Mouse (Mus musculus) lung, embryonic 14.5 days (tissue): ENCODE results near the gene Dcaf15. TPM values are rescaled to one million over a fixed set of nuclear protein-coding genes. Genes with fewer than 3 reads are reported as not detected.

Experiments
- ATAC-seq: fragments of 200-750 bp; cut with Nextera tagmentation; 2 replicates; pipeline ENCODE4 v1.8.0; 2017; ENCODE audit warnings: mild to moderate bottlenecking, moderate TSS enrichment, moderate library complexity; ENCODE audit not compliant: insufficient read depth
- DNase-seq: peaks from one replicate; pipeline ENCODE4 v3.0.0-alpha.2; 2015
- H3K27ac ChIP-seq: fragments of 300-500 bp; sonication (generic); 2 replicates; pipeline ENCODE4 v1.5.1; 2014; ENCODE audit warnings: low read depth, mild to moderate bottlenecking, moderate library complexity
- H3K27me3 ChIP-seq: fragments of 300-500 bp; sonication (generic); 2 replicates; pipeline ENCODE4 v1.6.1; 2014; ENCODE audit warnings: low read length, control low read depth; ENCODE audit not compliant: insufficient read depth
- H3K36me3 ChIP-seq: fragments of 300-500 bp; sonication (generic); 2 replicates; pipeline ENCODE4 v1.6.1; 2014; ENCODE audit warnings: control low read depth; ENCODE audit not compliant: insufficient read depth
- H3K4me1 ChIP-seq: fragments of 300-500 bp; sonication (generic); 2 replicates; pipeline ENCODE4 v1.6.1; 2014; ENCODE audit warnings: antibody characterized with exemption, control low read depth; ENCODE audit not compliant: insufficient read depth
- H3K4me2 ChIP-seq: fragments of 300-500 bp; sonication (generic); 2 replicates; pipeline ENCODE4 v1.6.1; 2014; ENCODE audit warnings: mild to moderate bottlenecking
- H3K4me3 ChIP-seq: fragments of 300-500 bp; sonication (generic); 2 replicates; pipeline ENCODE4 v1.5.1; 2014; ENCODE audit warnings: low read depth, low read length
- H3K9ac ChIP-seq: fragments of 300-500 bp; sonication (generic); 2 replicates; pipeline ENCODE4 v1.6.1; 2014
- H3K9me3 ChIP-seq: fragments of 300-500 bp; sonication (generic); 2 replicates; pipeline ENCODE4 v1.6.1; 2016; ENCODE audit warnings: low read depth, low read length, control low read depth
- CTCF ChIP-seq: IDR thresholded peaks from 2 replicates; pipeline ENCODE4 v1.5.1; 2016; ENCODE audit warnings: antibody characterized with exemption, low read depth
- WGBS: fragments of 180-500 bp; shearing (Covaris S2); extraction: QIAGEN DNeasy Blood & Tissue Kit; methylation state at CpG from one replicate; pipeline ENCODE4 v1.1.7; 2014; 5-methylcytosine and 5-hydroxymethylcytosine counted together
- polyA plus RNA-seq: library from polyadenylated mRNA; unstranded; fragments of >200 nt; fragmentation: Nextera tagmentation; extraction: Ambion mirVana; gene quantifications from 2 replicates; pipeline ENCODE4 v1.2.1, GENCODE M21; 2014

Dcaf15 gene
- polyA plus RNA-seq, 1 experiment from 2014 or later: 9.5 TPM

GRCm38 (mm10) chr8:84125656-84126055, 21.1 kb upstream of the Dcaf15 start, which contains the start of gene Podnl1:
Gene Podnl1, plus strand, starts transcription at chr8:84125989.
- Histone ChIP-seq H3K27me3 (no peaks in the 10 kb centered on the region), H3K4me3 (no peak within 1 kb of the TSS), H3K36me3 (no peaks in the 10 kb centered on the region), H3K9ac (peak within 1 kb of the TSS; percentile 17; the same call in 1 of the 2 replicates), H3K4me2 (no peak within 1 kb of the TSS), H3K9me3 (no peaks in the 10 kb centered on the region), H3K27ac (no peak within 1 kb of the TSS), H3K4me1 (0 out of 2 replicates have a peak, but pooled peaks cover 4% of the 10 kb centered on the region)
- 22% methylated on average over 9 of the region's 9 CpGs for WGBS
- no peak for TF ChIP-seq CTCF
- ATAC-seq (peak; percentile 55), DNase-seq (peak; percentile 34)

DNA sequence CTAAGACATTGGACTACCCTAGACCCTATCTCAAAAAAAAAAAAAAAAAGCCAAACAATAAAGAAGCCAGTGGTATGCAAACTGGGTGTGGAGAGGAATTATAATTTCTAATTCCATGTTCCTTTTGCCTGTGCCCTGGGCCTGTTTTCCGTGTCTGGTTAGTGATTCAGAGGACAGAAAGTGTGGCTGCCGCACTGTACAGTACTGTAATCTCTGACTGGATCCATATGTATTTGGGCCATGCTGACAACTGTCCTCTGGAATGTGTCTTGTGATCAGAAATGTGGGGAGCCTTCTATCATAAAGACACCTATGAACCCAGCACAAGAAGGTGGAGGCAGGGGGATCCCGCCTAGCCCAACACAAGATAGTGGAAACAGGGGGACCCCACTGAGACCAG, 17.6 kb upstream of the Dcaf15 start:
- Histone ChIP-seq H3K4me3 (no peak overlapping the region), H3K4me1 (no peaks in the 10 kb centered on the region), H3K27me3 (no peaks in the 10 kb centered on the region), H3K9me3 (no peaks in the 10 kb centered on the region), H3K27ac (no peak overlapping the region), H3K36me3 (no peaks in the 10 kb centered on the region), H3K9ac (no peak overlapping the region), H3K4me2 (no peak overlapping the region)
- no peak for TF ChIP-seq CTCF
- DNase-seq: no peak
- ATAC-seq: no peak
- 70% methylated on average over 3 of the region's 3 CpGs for WGBS

DNA sequence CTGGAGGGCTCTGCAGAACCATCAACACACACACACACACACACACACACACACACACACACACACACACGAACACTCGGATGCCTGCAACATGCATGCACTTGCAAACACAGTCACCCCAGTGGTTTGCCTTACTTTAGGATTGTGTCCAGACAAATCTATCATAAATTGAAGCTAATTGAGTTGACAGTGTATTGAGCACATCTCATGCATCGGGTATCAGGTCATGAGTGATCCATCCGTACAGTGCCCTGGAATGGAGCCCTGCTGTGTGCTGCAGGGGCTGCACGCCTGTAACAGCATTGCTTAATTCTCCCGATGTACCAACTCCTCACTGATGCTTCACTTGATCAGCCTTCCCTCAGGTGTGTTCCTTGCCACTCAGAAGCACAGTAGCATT, 11.1 kb upstream of the Dcaf15 start:
- Histone ChIP-seq H3K9me3 (no peaks in the 10 kb centered on the region), H3K4me3 (no peak overlapping the region), H3K4me1 (no peaks in the 10 kb centered on the region), H3K36me3 (no peaks in the 10 kb centered on the region), H3K4me2 (no peak overlapping the region), H3K27me3 (no peaks in the 10 kb centered on the region), H3K27ac (no peak overlapping the region), H3K9ac (no peak overlapping the region)
- DNase-seq: no peak
- 75% methylated on average over 6 of the region's 6 CpGs for WGBS
- no peak for ATAC-seq
- no peak for TF ChIP-seq CTCF

DNA sequence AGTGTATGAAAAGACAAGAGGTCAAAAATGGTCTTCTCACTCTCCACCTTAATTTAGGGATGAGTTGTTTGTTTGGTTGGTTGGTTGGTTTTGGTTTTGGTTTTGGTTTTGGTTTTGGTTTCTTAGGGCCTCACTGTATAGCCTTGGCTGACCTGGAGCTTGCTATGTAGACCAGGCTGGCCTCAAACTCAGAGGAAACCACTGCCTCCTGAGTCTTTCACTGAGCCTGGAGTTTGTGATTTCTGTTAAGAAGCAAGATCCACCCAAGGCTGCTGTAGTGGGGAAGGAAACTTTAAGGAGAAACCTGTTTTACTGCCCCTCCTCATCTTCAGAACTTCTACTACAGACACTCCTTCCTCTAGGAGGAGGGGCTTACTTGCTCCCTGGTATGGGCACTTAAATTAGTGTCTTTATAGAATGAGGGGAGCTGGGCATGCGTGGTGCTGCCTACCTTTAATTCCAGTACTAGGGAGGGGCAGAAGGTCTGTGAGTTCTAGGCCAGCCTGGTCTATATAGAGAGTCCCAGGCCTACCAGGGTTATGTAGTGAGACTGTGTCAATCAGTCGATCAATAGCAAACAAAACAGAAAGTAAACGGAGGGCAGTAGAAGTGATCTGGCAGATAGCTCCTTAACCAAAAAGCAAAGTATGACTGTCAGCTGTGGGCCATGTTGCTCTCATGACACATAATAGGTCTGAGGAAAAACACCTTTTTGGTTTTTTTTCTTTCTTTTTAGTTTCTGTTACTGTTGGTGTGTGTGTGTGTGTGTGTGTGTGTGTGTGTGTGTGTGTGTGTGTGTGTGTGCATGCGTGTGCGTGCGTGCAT, 1.9 kb upstream of the Dcaf15 start:
- no peak for TF ChIP-seq CTCF

GRCm38 (mm10) chr8:84105676-84106075, 1.1 kb upstream of the Dcaf15 start:
- Histone ChIP-seq H3K4me3 (no peak overlapping the region), H3K9me3 (no peaks in the 10 kb centered on the region), H3K4me1 (peaks cover 7% of the 10 kb centered on the region), H3K36me3 (peaks cover 21% of the 10 kb centered on the region), H3K4me2 (no peak overlapping the region), H3K27me3 (no peaks in the 10 kb centered on the region), H3K9ac (no peak overlapping the region), H3K27ac (no peak overlapping the region)
- DNase-seq (no peak), ATAC-seq (no peak)
- WGBS: 86% methylated on average over 2 of the region's 2 CpGs
- TF ChIP-seq CTCF: no peak

More for the DNA sequence above, 1.9 kb upstream of the Dcaf15 start:
- H3K36me3 ChIP-seq: peaks cover 15% of the 10 kb centered on the region
- no peak overlapping the region for H3K9ac ChIP-seq
- DNase-seq (no peak), ATAC-seq (no peak)
- no peaks in the 10 kb centered on the region for H3K27me3 ChIP-seq
- no peak overlapping the region for H3K27ac ChIP-seq
- no peak overlapping the region for H3K4me2 ChIP-seq
- peaks cover 7% of the 10 kb centered on the region for H3K4me1 ChIP-seq
- no peaks in the 10 kb centered on the region for H3K9me3 ChIP-seq
- no peak overlapping the region for H3K4me3 ChIP-seq
- WGBS: 88% methylated on average over 6 of the region's 6 CpGs

DNA sequence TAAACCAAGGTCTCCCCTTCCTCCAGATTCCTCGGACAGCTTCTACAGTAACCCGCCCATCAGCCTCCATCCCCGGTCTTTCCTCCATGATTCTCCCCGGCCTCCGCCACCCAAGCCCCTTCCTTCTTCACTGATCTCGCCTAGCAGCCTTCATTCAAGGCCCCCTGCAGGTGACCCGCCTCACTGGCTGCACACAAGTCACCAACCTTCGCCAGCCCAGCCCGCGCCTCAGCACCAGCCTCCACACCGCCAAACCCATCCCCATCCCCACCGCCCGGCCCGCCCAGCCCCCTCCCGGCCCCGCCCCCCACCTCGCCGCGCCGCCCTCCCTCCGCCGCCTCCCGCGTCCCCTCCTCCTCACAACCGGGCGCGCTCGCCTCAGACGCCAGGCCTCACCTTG, 347 bp downstream of the Dcaf15 start:
- WGBS: 2% methylated on average over 26 of the region's 29 CpGs
- TF ChIP-seq CTCF: peak; percentile 52
- Histone ChIP-seq H3K9me3 (no peaks in the 10 kb centered on the region), H3K36me3 (peaks cover 35% of the 10 kb centered on the region), H3K27ac (peak overlapping the region; percentile 74), H3K4me1 (peaks cover 7% of the 10 kb centered on the region), H3K4me2 (peak overlapping the region; percentile 71), H3K4me3 (peak overlapping the region; percentile 66), H3K9ac (peak overlapping the region; percentile 77), H3K27me3 (no peaks in the 10 kb centered on the region)
- DNase-seq (peak; percentile 77), ATAC-seq (peak; percentile 78)

DNA sequence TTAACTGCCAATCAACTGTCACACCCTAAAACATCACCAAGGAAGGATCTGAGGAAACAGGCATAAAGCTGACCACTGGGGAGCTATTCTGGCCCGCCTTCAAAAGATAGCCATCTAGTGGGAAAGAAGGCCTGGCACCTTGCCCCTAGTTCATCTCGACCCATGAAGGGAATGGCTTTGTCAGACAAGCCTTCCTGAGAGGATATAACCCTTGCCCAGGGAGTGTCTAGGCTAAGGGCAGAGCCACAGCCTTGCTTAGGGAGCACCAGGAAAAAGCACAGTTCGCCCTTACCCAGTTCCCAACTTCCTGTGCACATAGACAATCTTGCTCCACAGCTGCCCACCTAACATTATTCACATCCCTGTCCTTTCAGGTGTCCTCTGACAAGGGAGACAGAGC, 967 bp downstream of the Dcaf15 start:
- TF ChIP-seq CTCF: no peak
- H3K27me3 ChIP-seq: no peaks in the 10 kb centered on the region
- H3K27ac ChIP-seq: no peak overlapping the region
- H3K9ac ChIP-seq: peak overlapping the region; percentile 77
- H3K4me1 ChIP-seq: peaks cover 7% of the 10 kb centered on the region
- WGBS: 42% methylated on average over 3 of the region's 3 CpGs
- no peaks in the 10 kb centered on the region for H3K9me3 ChIP-seq
- DNase-seq (no peak), ATAC-seq (no peak)
- H3K36me3 ChIP-seq: peaks cover 41% of the 10 kb centered on the region
- H3K4me2 ChIP-seq: peak overlapping the region; percentile 71
- H3K4me3 ChIP-seq: peak overlapping the region; percentile 66
